Mouse (Mus musculus) stomach, embryonic 15.5 days (tissue): ENCODE measurements around the gene Serpina3b. TPM values are rescaled to one million over a fixed set of nuclear protein-coding genes. Genes with fewer than 3 reads are reported as not detected.

ENCODE experiments used
- ATAC-seq: fragments of 200-750 bp; cut with Nextera tagmentation; 2 replicates; pipeline ENCODE4 v1.8.0; 2017; ENCODE audit warnings: low read depth, moderate number of reproducible peaks, moderate TSS enrichment; ENCODE audit not compliant: insufficient read depth, low FRiP score
- H3K27ac ChIP-seq: fragments of 300-500 bp; sonication (generic); 2 replicates; pipeline ENCODE4 v1.5.1; 2015; ENCODE audit warnings: mild to moderate bottlenecking, inconsistent platforms
- H3K27me3 ChIP-seq: fragments of 300-500 bp; sonication (generic); replicated peaks from 2 replicates; pipeline ENCODE4 v1.6.1; 2015; ENCODE audit warnings: inconsistent platforms
- H3K36me3 ChIP-seq: fragments of 300-500 bp; sonication (generic); 2 replicates; pipeline ENCODE4 v1.6.1; 2015; ENCODE audit warnings: inconsistent platforms
- H3K4me1 ChIP-seq: fragments of 300-500 bp; sonication (generic); 2 replicates; pipeline ENCODE4 v1.6.1; 2015; ENCODE audit warnings: inconsistent platforms
- H3K4me2 ChIP-seq: fragments of 300-500 bp; sonication (generic); 2 replicates; pipeline ENCODE4 v1.6.1; 2015; ENCODE audit warnings: mild to moderate bottlenecking, inconsistent platforms
- H3K4me3 ChIP-seq: fragments of 300-500 bp; sonication (generic); replicated peaks from 2 replicates; pipeline ENCODE4 v1.5.1; 2015; ENCODE audit warnings: inconsistent platforms
- H3K9ac ChIP-seq: fragments of 300-500 bp; sonication (generic); 2 replicates; pipeline ENCODE4 v1.6.1; 2015; ENCODE audit warnings: inconsistent platforms
- H3K9me3 ChIP-seq: fragments of 300-500 bp; sonication (generic); 2 replicates; pipeline ENCODE4 v1.6.1; 2016; ENCODE audit warnings: inconsistent platforms
- WGBS: fragments of 180-500 bp; shearing (Covaris S2); methylation state at CpG from one replicate; pipeline ENCODE4 v1.1.7; 2015; 5-methylcytosine and 5-hydroxymethylcytosine counted together
- polyA plus RNA-seq: library from polyadenylated mRNA; unstranded; fragments of >200 nt; fragmentation: Nextera tagmentation; extraction: Ambion mirVana; gene quantifications from 2 replicates; pipeline ENCODE4 v1.2.1, GENCODE M21; 2015

Gene Serpina3b
- polyA plus RNA-seq, 1 experiment from 2014 or later, result not detected

- no peak overlapping the region for H3K4me3 ChIP-seq
- H3K36me3 ChIP-seq, result no peaks in the 10 kb centered on the region
- H3K4me1 ChIP-seq, result no peaks in the 10 kb centered on the region
- WGBS, result 74% methylated on average over 4 of the region's 4 CpGs
- no peaks in the 10 kb centered on the region for H3K9me3 ChIP-seq
- H3K27me3 ChIP-seq, result no peaks in the 10 kb centered on the region
- H3K9ac ChIP-seq, result no peak overlapping the region
- no peak overlapping the region for H3K27ac ChIP-seq
- no peak for ATAC-seq
- no peak overlapping the region for H3K4me2 ChIP-seq
Observed at GRCm38 (mm10) chr12:104185046-104185445, 57.2 kb downstream of the Serpina3b start.

- Histone ChIP-seq H3K4me2 (no peak overlapping the region), H3K4me1 (no peaks in the 10 kb centered on the region), H3K9me3 (no peaks in the 10 kb centered on the region), H3K4me3 (no peak overlapping the region), H3K36me3 (no peaks in the 10 kb centered on the region), H3K27me3 (no peaks in the 10 kb centered on the region), H3K27ac (no peak overlapping the region), H3K9ac (no peak overlapping the region)
- peak; percentile 10; the same call in 1 of the 2 replicates for ATAC-seq
- 79% methylated on average over 3 of the region's 3 CpGs for WGBS
Observed at GRCm38 (mm10) chr12:104186041-104186581, 58.3 kb downstream of the Serpina3b start.

Other genes starting within 250 kb of the Serpina3b start
- 24.9 and 26.7 TPM in 2 replicates for gene Serpina1c, start 223.1 kb upstream of the Serpina3b start, polyA plus RNA-seq
- gene Serpina1e, start 169.0 kb upstream of the Serpina3b start, polyA plus RNA-seq, result 11.8 and 20.6 TPM in 2 replicates
- 0.21 and 0.87 TPM in 2 replicates for gene Serpina11, start 138.0 kb upstream of the Serpina3b start, polyA plus RNA-seq
- gene Serpina9, start 114.2 kb upstream of the Serpina3b start, polyA plus RNA-seq, result not detected in 2 replicates
- gene Serpina12, start 83.6 kb upstream of the Serpina3b start, polyA plus RNA-seq, result not detected in 2 replicates
- gene Serpina5, start 26.9 kb upstream of the Serpina3b start, polyA plus RNA-seq, result 0.05 TPM in 1 of 2 replicates, not detected in the other
- not detected in 2 replicates for gene Serpina3a, start 15.3 kb upstream of the Serpina3b start, polyA plus RNA-seq
- not detected in 2 replicates for gene Serpina3c, start 25.9 kb downstream of the Serpina3b start, polyA plus RNA-seq
- gene Serpina3f, start 86.5 kb downstream of the Serpina3b start, polyA plus RNA-seq, result 0.12 and 0.22 TPM in 2 replicates
- 2.0 and 3.2 TPM in 2 replicates for gene Serpina3g, start 108.2 kb downstream of the Serpina3b start, polyA plus RNA-seq
- gene Serpina3i, start 135.1 kb downstream of the Serpina3b start, polyA plus RNA-seq, result 0.12 TPM in 1 of 2 replicates, not detected in the other
- not detected in 2 replicates for gene Serpina3j, start 186.6 kb downstream of the Serpina3b start, polyA plus RNA-seq
- not detected in 2 replicates for gene Serpina3k, start 210.5 kb downstream of the Serpina3b start, polyA plus RNA-seq
- gene Serpina3m, start 210.5 kb downstream of the Serpina3b start, polyA plus RNA-seq, result not detected in 2 replicates